Mouse (Mus musculus) hindbrain, embryonic 11.5 days (tissue): ENCODE results near the gene Myo5c. TPM values are rescaled to one million over a fixed set of nuclear protein-coding genes. Genes with fewer than 3 reads are reported as not detected.

Experiments used
- ATAC-seq: fragments of 200-750 bp; cut with Nextera tagmentation; 2 replicates; pipeline ENCODE4 v1.8.0; 2017; ENCODE audit warnings: mild to moderate bottlenecking, moderate TSS enrichment, moderate library complexity; ENCODE audit not compliant: low FRiP score
- DNase-seq: peaks from one replicate; pipeline ENCODE4 v3.0.0-alpha.2; 2015; ENCODE audit warnings: low spot score
- H3K27ac ChIP-seq: fragments of 300-500 bp; sonication (generic); 2 replicates; pipeline ENCODE4 v1.5.1; 2014; ENCODE audit warnings: mild to moderate bottlenecking, low read depth, low read length
- H3K27me3 ChIP-seq: fragments of 300-500 bp; sonication (generic); 2 replicates; pipeline ENCODE4 v1.6.1; 2014; ENCODE audit warnings: mild to moderate bottlenecking, low read length, moderate library complexity, mixed read lengths; ENCODE audit not compliant: control insufficient read depth, insufficient read depth
- H3K36me3 ChIP-seq: fragments of 300-500 bp; sonication (generic); 2 replicates; pipeline ENCODE4 v1.6.1; 2014; ENCODE audit warnings: mild to moderate bottlenecking, low read length, moderate library complexity, mixed read lengths; ENCODE audit not compliant: control insufficient read depth, insufficient read depth
- H3K4me1 ChIP-seq: fragments of 300-500 bp; sonication (generic); replicated peaks from 2 replicates; pipeline ENCODE4 v1.6.1; 2014; ENCODE audit warnings: low read length, mixed read lengths; ENCODE audit not compliant: control insufficient read depth, insufficient read depth
- H3K4me2 ChIP-seq: fragments of 300-500 bp; sonication (generic); replicated peaks from 2 replicates; pipeline ENCODE4 v1.6.1; 2014; ENCODE audit warnings: mild to moderate bottlenecking, low read depth, low read length
- H3K4me3 ChIP-seq: fragments of 300-500 bp; sonication (generic); 2 replicates; pipeline ENCODE4 v1.5.1; 2014; ENCODE audit warnings: low read depth, low read length
- H3K9ac ChIP-seq: fragments of 300-500 bp; sonication (generic); 2 replicates; pipeline ENCODE4 v1.6.1; 2014; ENCODE audit warnings: low read depth, low read length
- H3K9me3 ChIP-seq: fragments of 300-500 bp; sonication (generic); 2 replicates; pipeline ENCODE4 v1.6.1; 2016; ENCODE audit warnings: low read length; ENCODE audit not compliant: control insufficient read depth
- WGBS: fragments of 180-500 bp; shearing (Covaris S2); extraction: QIAGEN DNeasy Blood & Tissue Kit; methylation state at CpG from one replicate; pipeline ENCODE4 v1.1.7; 2014; 5-methylcytosine and 5-hydroxymethylcytosine counted together
- polyA plus RNA-seq: library from polyadenylated mRNA; unstranded; fragments of >200 nt; fragmentation: Nextera tagmentation; extraction: Ambion mirVana; gene quantifications from 2 replicates; pipeline ENCODE4 v1.2.1, GENCODE M21; 2014

Myo5c gene
- polyA plus RNA-seq, 1 experiment from 2014 or later, result 0.34 TPM

DNA sequence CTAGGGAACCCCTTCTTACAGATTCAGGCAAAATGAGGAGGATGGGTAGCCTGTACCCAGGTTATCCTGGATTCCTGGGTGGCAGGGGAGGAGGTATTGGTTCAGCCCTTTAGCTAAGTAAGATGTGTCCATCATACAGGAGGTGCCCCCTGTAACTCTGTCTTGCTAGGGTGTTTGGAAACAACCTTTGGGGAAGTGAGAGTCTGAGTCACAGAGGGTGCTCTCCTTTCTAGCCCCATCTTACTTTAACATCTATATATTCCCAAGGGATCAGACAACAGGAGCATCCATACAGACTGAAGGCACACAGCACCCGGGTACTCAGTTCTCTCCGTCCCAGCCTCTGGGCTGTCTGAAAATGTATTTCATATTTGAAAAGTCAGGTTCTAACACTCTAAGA lies 50.4 kb downstream of the Myo5c start:
- Histone ChIP-seq H3K4me3 (no peak overlapping the region), H3K9me3 (no peaks in the 10 kb centered on the region), H3K27me3 (no peaks in the 10 kb centered on the region), H3K36me3 (no peaks in the 10 kb centered on the region), H3K27ac (no peak overlapping the region), H3K4me2 (no peak overlapping the region), H3K9ac (no peak overlapping the region), H3K4me1 (no peaks in the 10 kb centered on the region)
- 92% methylated on average over 2 of the region's 2 CpGs for WGBS
- DNase-seq (no peak), ATAC-seq (no peak)

DNA sequence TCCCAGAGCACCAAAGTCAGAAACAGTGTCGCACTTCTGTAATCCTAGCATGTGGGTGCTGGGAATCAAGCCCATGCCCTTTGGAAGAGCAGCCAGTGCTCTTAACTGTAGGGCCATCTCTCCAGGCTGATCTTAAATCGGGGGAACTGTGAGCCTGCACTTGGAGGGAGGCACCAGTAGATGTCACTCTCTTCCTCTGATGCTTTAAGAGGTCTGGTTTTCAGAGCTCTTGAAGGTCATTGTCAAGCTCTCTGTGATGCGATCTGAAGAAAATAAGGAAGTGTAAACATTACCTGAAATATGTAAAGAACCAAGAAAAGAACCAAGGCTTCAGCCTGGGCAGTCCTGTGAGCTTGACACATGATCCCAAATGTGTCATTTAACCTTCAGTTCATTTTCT lies 51.0 kb downstream of the Myo5c start:
- peak; percentile 77 for DNase-seq
- no peaks in the 10 kb centered on the region for H3K27me3 ChIP-seq
- 19% methylated on average over 3 of the region's 3 CpGs for WGBS
- H3K36me3 ChIP-seq, result no peaks in the 10 kb centered on the region
- ATAC-seq, result peak; percentile 25; the same call in 1 of the 2 replicates
- no peak overlapping the region for H3K9ac ChIP-seq
- no peaks in the 10 kb centered on the region for H3K4me1 ChIP-seq
- no peak overlapping the region for H3K4me2 ChIP-seq
- no peaks in the 10 kb centered on the region for H3K9me3 ChIP-seq
- H3K4me3 ChIP-seq, result no peak overlapping the region
- no peak overlapping the region for H3K27ac ChIP-seq

GRCm38 (mm10) chr9:75283636-75284035 lies 51.8 kb downstream of the Myo5c start:
- 84% methylated on average over 8 of the region's 8 CpGs for WGBS

DNA sequence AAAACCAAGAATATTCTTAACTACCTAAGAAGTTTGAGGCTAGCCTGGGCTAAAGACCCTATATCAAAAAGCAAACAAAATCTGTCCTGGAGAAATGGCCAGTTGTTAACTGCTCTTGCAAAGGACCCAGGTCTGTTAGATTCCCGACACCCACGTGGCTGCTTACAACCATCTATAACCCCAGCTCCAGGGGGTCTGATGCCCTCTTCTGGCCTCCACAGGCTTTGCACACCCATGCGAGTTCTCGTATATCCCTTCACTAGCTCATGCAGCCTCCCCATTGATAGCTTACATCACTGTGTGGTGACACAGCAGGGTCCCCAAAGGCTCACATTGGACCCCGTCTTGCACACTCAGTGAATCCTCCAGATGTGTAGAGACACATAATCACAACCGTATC lies 53.5 kb downstream of the Myo5c start:
- H3K9ac ChIP-seq, result no peak overlapping the region
- no peaks in the 10 kb centered on the region for H3K36me3 ChIP-seq
- no peak overlapping the region for H3K27ac ChIP-seq
- H3K4me3 ChIP-seq, result no peak overlapping the region
- WGBS, result 80% methylated on average over 6 of the region's 6 CpGs
- no peaks in the 10 kb centered on the region for H3K4me1 ChIP-seq
- ATAC-seq, result no peak
- no peaks in the 10 kb centered on the region for H3K9me3 ChIP-seq
- no peaks in the 10 kb centered on the region for H3K27me3 ChIP-seq
- no peak overlapping the region for H3K4me2 ChIP-seq
- no peak for DNase-seq

More at GRCm38 (mm10) chr9:75283636-75284035, 51.8 kb downstream of the Myo5c start:
- H3K9me3 ChIP-seq, result no peaks in the 10 kb centered on the region
- H3K27me3 ChIP-seq, result no peaks in the 10 kb centered on the region
- no peak for DNase-seq
- no peak for ATAC-seq
- no peaks in the 10 kb centered on the region for H3K36me3 ChIP-seq
- no peak overlapping the region for H3K4me2 ChIP-seq
- no peak overlapping the region for H3K4me3 ChIP-seq
- no peaks in the 10 kb centered on the region for H3K4me1 ChIP-seq
- H3K9ac ChIP-seq, result no peak overlapping the region
- H3K27ac ChIP-seq, result no peak overlapping the region

DNA sequence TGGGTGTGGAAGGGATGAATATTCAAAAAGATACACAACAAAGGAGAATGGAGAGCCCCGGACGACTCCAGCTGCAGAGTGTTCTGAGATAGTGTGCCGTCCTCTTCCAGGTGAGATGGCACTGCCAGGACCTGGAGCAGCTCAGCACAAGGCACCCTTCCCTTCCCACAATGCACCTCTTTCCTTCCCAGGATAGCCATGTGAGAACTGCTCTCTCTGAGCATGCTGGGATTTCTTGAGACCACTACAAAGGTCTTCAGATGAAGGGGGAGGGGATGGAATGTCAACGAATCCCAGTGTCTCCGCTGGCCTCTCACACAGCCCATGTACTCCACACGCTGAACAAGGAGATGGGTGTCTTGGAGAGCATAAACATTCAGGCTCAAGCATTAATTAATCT lies 55.8 kb downstream of the Myo5c start:
- no peak for ATAC-seq
- 65% methylated on average over 6 of the region's 6 CpGs for WGBS

GRCm38 (mm10) chr9:75289545-75289944 lies 57.7 kb downstream of the Myo5c start:
- H3K27ac ChIP-seq, result no peak overlapping the region
- no peak overlapping the region for H3K4me2 ChIP-seq
- no peaks in the 10 kb centered on the region for H3K4me1 ChIP-seq
- ATAC-seq (no peak), DNase-seq (peak; percentile 38)
- H3K4me3 ChIP-seq, result no peak overlapping the region
- H3K9me3 ChIP-seq, result no peaks in the 10 kb centered on the region
- WGBS, result 44% methylated on average over 4 of the region's 4 CpGs
- H3K36me3 ChIP-seq, result no peaks in the 10 kb centered on the region
- no peaks in the 10 kb centered on the region for H3K27me3 ChIP-seq
- no peak overlapping the region for H3K9ac ChIP-seq

More for the DNA sequence above, 55.8 kb downstream of the Myo5c start:
- Histone ChIP-seq H3K9me3 (no peaks in the 10 kb centered on the region), H3K36me3 (no peaks in the 10 kb centered on the region), H3K9ac (no peak overlapping the region), H3K27ac (no peak overlapping the region), H3K4me3 (no peak overlapping the region), H3K27me3 (no peaks in the 10 kb centered on the region), H3K4me2 (no peak overlapping the region), H3K4me1 (no peaks in the 10 kb centered on the region)
- no peak for DNase-seq

- no peaks in the 10 kb centered on the region for H3K9me3 ChIP-seq
- H3K36me3 ChIP-seq, result no peaks in the 10 kb centered on the region
- no peak overlapping the region for H3K9ac ChIP-seq
- no peaks in the 10 kb centered on the region for H3K27me3 ChIP-seq
- no peak for DNase-seq
- H3K4me1 ChIP-seq, result no peaks in the 10 kb centered on the region
- no peak for ATAC-seq
- no peak overlapping the region for H3K27ac ChIP-seq
- no peak overlapping the region for H3K4me2 ChIP-seq
- no peak overlapping the region for H3K4me3 ChIP-seq
- 85% methylated on average over 2 of the region's 2 CpGs for WGBS
Observed at GRCm38 (mm10) chr9:75299342-75299741, 67.5 kb downstream of the Myo5c start.

GRCm38 (mm10) chr9:75303033-75303432 lies 71.2 kb downstream of the Myo5c start:
- H3K9me3 ChIP-seq, result no peaks in the 10 kb centered on the region
- H3K4me1 ChIP-seq, result no peaks in the 10 kb centered on the region
- no peak overlapping the region for H3K4me2 ChIP-seq
- H3K36me3 ChIP-seq, result no peaks in the 10 kb centered on the region
- no peak overlapping the region for H3K9ac ChIP-seq
- no peak overlapping the region for H3K27ac ChIP-seq
- no peaks in the 10 kb centered on the region for H3K27me3 ChIP-seq
- H3K4me3 ChIP-seq, result no peak overlapping the region
- ATAC-seq, result no peak
- DNase-seq, result no peak
- WGBS, result 81% methylated on average over 2 of the region's 2 CpGs

DNA sequence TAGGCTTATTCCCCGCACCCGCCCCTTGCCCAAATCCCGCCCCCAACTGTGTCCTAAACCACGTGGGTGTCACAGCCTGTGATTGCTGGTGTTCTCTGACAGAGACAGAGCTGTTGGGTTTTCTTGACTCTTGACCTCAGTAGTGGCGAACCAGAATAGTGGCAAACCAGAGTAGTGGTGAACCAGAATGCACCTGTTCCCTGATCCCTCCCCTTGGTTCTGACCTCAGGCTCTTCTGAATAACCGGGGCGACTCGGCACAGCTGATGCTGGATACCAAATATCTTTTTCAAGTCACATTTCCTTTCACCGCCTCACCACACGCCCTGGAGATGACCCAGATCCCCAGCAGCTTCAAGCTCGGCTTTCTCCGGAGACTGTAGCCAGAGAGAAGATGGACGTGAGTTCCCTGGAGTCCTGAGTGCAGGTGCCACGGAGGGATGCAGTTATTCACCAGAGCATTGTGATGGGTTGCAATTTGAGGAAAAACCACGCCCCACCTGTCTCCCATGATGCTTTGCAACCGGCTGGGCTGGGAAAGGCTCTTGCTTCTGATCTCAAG lies 72.0 kb downstream of the Myo5c start:
- H3K4me3 ChIP-seq, result no peak overlapping the region
- WGBS, result 34% methylated on average over 16 of the region's 16 CpGs

More for the DNA sequence above, 72.0 kb downstream of the Myo5c start:
- Histone ChIP-seq H3K4me1 (no peaks in the 10 kb centered on the region), H3K27ac (no peak overlapping the region), H3K4me2 (0 out of 2 replicates have a peak overlapping the region, but pooled peaks have one; percentile 1), H3K27me3 (no peaks in the 10 kb centered on the region), H3K9ac (no peak overlapping the region), H3K9me3 (no peaks in the 10 kb centered on the region), H3K36me3 (no peaks in the 10 kb centered on the region)
- DNase-seq (peak; percentile 21), ATAC-seq (no peak)
